Mouse (Mus musculus) G1E (cell line): ENCODE results near the gene Ccr7.

ENCODE experiments used
- CTCF ChIP-seq: IDR thresholded peaks from 2 replicates; pipeline ENCODE4 v1.5.1; 2012; ENCODE audit warnings: low read depth, low read length, inconsistent platforms, mixed read lengths
- GATA1 ChIP-seq: IDR thresholded peaks from 2 replicates; pipeline ENCODE4 v1.6.1; 2012; ENCODE audit warnings: borderline replicate concordance, low read length, inconsistent platforms, mixed read lengths
- GATA2 ChIP-seq: IDR thresholded peaks from 2 replicates; pipeline ENCODE4 v1.6.1; 2012; ENCODE audit warnings: low read depth, low read length, inconsistent platforms, borderline replicate concordance
- TAL1 ChIP-seq: conservative IDR thresholded peaks from 2 replicates; pipeline ENCODE4 v1.6.1; 2012; ENCODE audit warnings: low read depth, low read length, inconsistent platforms, mixed read lengths

GRCm38 (mm10) chr11:99155817-99156216 lies 940 bp upstream of the Ccr7 start:
- TF ChIP-seq CTCF (no peak), GATA1 (no peak), TAL1 (no peak), GATA2 (no peak)
